8 mouse cellular contexts compared by ENCODE assay signal in the genomic region with DNA sequence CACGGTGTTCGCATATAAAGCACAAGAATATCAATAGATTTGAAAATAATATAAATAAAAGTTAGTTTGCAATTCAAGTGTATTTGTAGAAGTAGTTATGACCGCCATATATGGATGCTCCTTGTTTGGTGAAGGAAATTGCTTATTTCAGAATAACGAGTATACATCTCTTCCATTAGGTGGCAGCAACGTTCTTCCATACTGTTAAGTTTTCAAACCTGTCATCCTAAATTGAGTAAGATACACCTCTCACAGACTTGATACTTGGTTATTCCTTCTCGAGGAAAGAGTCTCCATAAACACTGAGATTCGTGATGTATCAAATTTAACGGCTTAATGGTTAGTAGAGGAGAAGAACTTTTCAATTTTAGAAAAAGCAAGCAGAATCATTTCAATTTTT. TPM values are rescaled to one million over a fixed set of nuclear protein-coding genes. Genes with fewer than 3 reads are reported as not detected.
A peak's percentile ranks its signal among the peaks of the same experiment; 100 is the strongest.
DNase-seq lines count a peak whose midpoint lies in the region; ATAC-seq and TF ChIP-seq lines count a peak whose summit lies in the region.

No protein-coding gene starts in this region.

- no peak for ATAC-seq in kidney, postnatal 0 days (replicated peaks; ENCODE audit: low FRiP score, low read depth)

- no peaks in the 10 kb centered on the region for H3K27me3 ChIP-seq in kidney, postnatal 0 days (ENCODE audit: insufficient read depth, low read length)

- no peaks in the 10 kb centered on the region for H3K9me3 ChIP-seq in kidney, postnatal 0 days (replicated peaks; ENCODE audit: low read length)

- no peak overlapping the region for H3K4me3 ChIP-seq in kidney, postnatal 0 days (replicated peaks; ENCODE audit: low read depth, low read length)

- 17% methylated on average over 8 of the region's 8 CpGs for WGBS in kidney, postnatal 0 days

- DNase-seq in kidney, postnatal 0 days (ENCODE audit: low spot score): peak; percentile 90
- DNase-seq in kidney, adult 18-20 months: no peak
- peak; percentile 77 for DNase-seq in CD4-positive, CD25-positive, alpha-beta regulatory T cell, adult 2 months (ENCODE audit: low read depth, low spot score)
- peak; percentile 49 for DNase-seq in R1 (ENCODE audit: low read depth, low spot score)
- peak; percentile 39 for DNase-seq in hindlimb bud, embryonic 11.5 days (ENCODE audit: extremely low spot score, low read depth, low spot score)
- peak; percentile 22 for DNase-seq in skeletal muscle tissue, adult 2 months (ENCODE audit: low read depth, low spot score)
- no peak for DNase-seq in layer of hippocampus, postnatal 25 days (ENCODE audit: extremely low spot score in 1 of 2, low spot score in 1 of 2)
- DNase-seq in spleen, postnatal 14 days (ENCODE audit: low spot score in 2 of 2): no peak

- peak; percentile 90 for TF ChIP-seq CTCF in kidney, postnatal 0 days (IDR thresholded peaks at IDR 0.05; ENCODE audit: low read depth)

- no peaks in the 10 kb centered on the region for H3K36me3 ChIP-seq in kidney, postnatal 0 days (ENCODE audit: insufficient read depth, low read length)

- H3K4me2 ChIP-seq in kidney, postnatal 0 days (ENCODE audit: low read length): no peak overlapping the region

- H3K9ac ChIP-seq in kidney, postnatal 0 days (ENCODE audit: low read depth, low read length): no peak overlapping the region

- H3K4me1 ChIP-seq in kidney, postnatal 0 days (replicated peaks; ENCODE audit: insufficient read depth, low read length): no peaks in the 10 kb centered on the region

- H3K27ac ChIP-seq in kidney, postnatal 0 days: no peak overlapping the region

RNA-seq across cellular contexts. Expression of a gene that starts 37.4 kb away (rescaled TPM):
- polyA plus RNA-seq in kidney, postnatal 0 days (2015; fragmentation: Nextera tagmentation; extraction: Ambion mirVana): 70.8 and 75.1 TPM in 2 replicates
- 1 to 10 TPM; 2.4 to 2.9 TPM for total RNA-seq in layer of hippocampus, postnatal 25 days (2021)

Comparison
In these comparisons a context has a peak if more than half of its experiments do, and no peak if none do; other contexts are left out.
1. DNase-seq: peak in kidney, postnatal 0 days (single experiment), CD4-positive, CD25-positive, alpha-beta regulatory T cell, adult 2 months (single experiment), R1 (single experiment), hindlimb bud, embryonic 11.5 days (single experiment) and skeletal muscle tissue, adult 2 months (single experiment); none in kidney, adult 18-20 months (single experiment), layer of hippocampus, postnatal 25 days (0 of 2) and spleen, postnatal 14 days (0 of 2).